Mouse (Mus musculus): ENCODE results near the gene Tmem54.

GRCm38 (mm10) chr4:129112231-129112630, 6.9 kb downstream of the Tmem54 start:
- TF ChIP-seq POLR2A (IDR thresholded peaks at IDR 0.05; ENCODE audit: low read depth, low read length) (no peak), CTCF (IDR thresholded peaks at IDR 0.05; ENCODE audit: extremely low read depth, insufficient read length, insufficient replicate concordance, low read depth, low read length) (no peak)

Data from small intestine, adult 2 months (tissue).